Mouse (Mus musculus) E14TG2a.4 (cell line): ENCODE measurements at regions not wholly inside any gene's neighbourhood (a gene's known extent, or its start where the extent isn't known, plus 50 kb on each side); places are given as distances from the start of the nearest gene placed in this dataset.

Experiments
- H3K27me3 ChIP-seq: 2 replicates; pipeline ENCODE4 v1.6.1; 2014; ENCODE audit warnings: low read length, control low read depth; ENCODE audit not compliant: insufficient read depth
- H3K36me3 ChIP-seq: 2 replicates; pipeline ENCODE4 v1.6.1; 2014; ENCODE audit warnings: low read length, control low read depth; ENCODE audit not compliant: insufficient read depth
- H3K4me1 ChIP-seq: replicated peaks from 2 replicates; pipeline ENCODE4 v1.6.1; 2014; ENCODE audit warnings: low read depth, low read length, control low read depth
- H3K4me3 ChIP-seq: replicated peaks from 2 replicates; pipeline ENCODE4 v1.5.1; 2014; ENCODE audit warnings: mild to moderate bottlenecking, low read length
- H3K9me3 ChIP-seq: 2 replicates; pipeline ENCODE4 v1.6.1; 2014; ENCODE audit warnings: low read length, control low read depth
- CTCF ChIP-seq: conservative IDR thresholded peaks from 2 replicates; pipeline ENCODE4 v1.5.1; 2014; ENCODE audit warnings: low read length
- NANOG ChIP-seq: IDR thresholded peaks from 2 replicates; pipeline ENCODE4 v1.6.1; 2014; ENCODE audit warnings: borderline replicate concordance, low read length, mixed read lengths
- POU5F1 ChIP-seq: IDR thresholded peaks from 2 replicates; pipeline ENCODE4 v1.6.1; 2014; ENCODE audit warnings: low read length, borderline replicate concordance

GRCm38 (mm10) chr13:83099908-83100307 lies 403.9 kb upstream of the Mef2c start:
- TF ChIP-seq POU5F1 (no peak), CTCF (no peak), NANOG (no peak)
- Histone ChIP-seq H3K9me3 (no peaks in the 10 kb centered on the region), H3K4me1 (no peaks in the 10 kb centered on the region), H3K36me3 (no peaks in the 10 kb centered on the region), H3K27me3 (no peaks in the 10 kb centered on the region), H3K4me3 (no peak overlapping the region)

- Histone ChIP-seq H3K36me3 (no peaks in the 10 kb centered on the region), H3K9me3 (no peaks in the 10 kb centered on the region), H3K4me3 (no peak overlapping the region), H3K4me1 (no peaks in the 10 kb centered on the region; the same call in 1 of the 2 replicates), H3K27me3 (no peaks in the 10 kb centered on the region)
- no peak for TF ChIP-seq NANOG
These were observed 393.2 kb upstream of the Mef2c start for GRCm38 (mm10) chr13:83110610-83111009.

GRCm38 (mm10) chr13:83111503-83111902 lies 392.3 kb upstream of the Mef2c start:
- Histone ChIP-seq H3K4me1 (no peaks in the 10 kb centered on the region), H3K9me3 (no peaks in the 10 kb centered on the region), H3K4me3 (no peak overlapping the region), H3K36me3 (no peaks in the 10 kb centered on the region), H3K27me3 (no peaks in the 10 kb centered on the region)
- TF ChIP-seq CTCF = no peak
- TF ChIP-seq NANOG = no peak

GRCm38 (mm10) chr13:83112323-83112722 lies 391.5 kb upstream of the Mef2c start:
- TF ChIP-seq NANOG (no peak), POU5F1 (no peak), CTCF (no peak)
- Histone ChIP-seq H3K4me1 (no peaks in the 10 kb centered on the region), H3K9me3 (no peaks in the 10 kb centered on the region), H3K27me3 (no peaks in the 10 kb centered on the region), H3K36me3 (no peaks in the 10 kb centered on the region), H3K4me3 (no peak overlapping the region)

GRCm38 (mm10) chr13:83112741-83113140 lies 391.1 kb upstream of the Mef2c start:
- H3K9me3 ChIP-seq = no peaks in the 10 kb centered on the region
- no peak for TF ChIP-seq NANOG
- no peak for TF ChIP-seq POU5F1
- no peak for TF ChIP-seq CTCF
- H3K27me3 ChIP-seq = no peaks in the 10 kb centered on the region
- no peaks in the 10 kb centered on the region for H3K36me3 ChIP-seq
- H3K4me1 ChIP-seq = no peaks in the 10 kb centered on the region
- no peak overlapping the region for H3K4me3 ChIP-seq

- TF ChIP-seq POU5F1 = no peak
- TF ChIP-seq CTCF = no peak
- no peak for TF ChIP-seq NANOG
- Histone ChIP-seq H3K27me3 (no peaks in the 10 kb centered on the region), H3K36me3 (no peaks in the 10 kb centered on the region), H3K4me3 (no peak overlapping the region), H3K4me1 (no peaks in the 10 kb centered on the region), H3K9me3 (no peaks in the 10 kb centered on the region)
These were observed 390.0 kb upstream of the Mef2c start for GRCm38 (mm10) chr13:83113808-83114207.

- H3K4me3 ChIP-seq = no peak overlapping the region
- TF ChIP-seq POU5F1 = no peak
- no peak for TF ChIP-seq NANOG
- TF ChIP-seq CTCF = no peak
- no peaks in the 10 kb centered on the region for H3K4me1 ChIP-seq
- H3K36me3 ChIP-seq = no peaks in the 10 kb centered on the region
- H3K27me3 ChIP-seq = no peaks in the 10 kb centered on the region
- no peaks in the 10 kb centered on the region for H3K9me3 ChIP-seq
These were observed 389.4 kb upstream of the Mef2c start for GRCm38 (mm10) chr13:83114401-83114800.

GRCm38 (mm10) chr13:83115691-83116090 lies 388.1 kb upstream of the Mef2c start:
- H3K9me3 ChIP-seq = no peaks in the 10 kb centered on the region
- H3K27me3 ChIP-seq = no peaks in the 10 kb centered on the region
- H3K4me1 ChIP-seq = no peaks in the 10 kb centered on the region
- H3K36me3 ChIP-seq = no peaks in the 10 kb centered on the region
- no peak overlapping the region for H3K4me3 ChIP-seq
- TF ChIP-seq POU5F1 = no peak
- no peak for TF ChIP-seq CTCF
- no peak for TF ChIP-seq NANOG

- no peak overlapping the region for H3K4me3 ChIP-seq
- TF ChIP-seq POU5F1 = no peak
- TF ChIP-seq CTCF = no peak
- TF ChIP-seq NANOG = no peak
- no peaks in the 10 kb centered on the region for H3K9me3 ChIP-seq
- no peaks in the 10 kb centered on the region for H3K27me3 ChIP-seq
- H3K4me1 ChIP-seq = no peaks in the 10 kb centered on the region
- H3K36me3 ChIP-seq = no peaks in the 10 kb centered on the region
These were observed 383.5 kb upstream of the Mef2c start for GRCm38 (mm10) chr13:83120343-83120742.

- Histone ChIP-seq H3K27me3 (no peaks in the 10 kb centered on the region), H3K4me3 (no peak overlapping the region), H3K4me1 (no peaks in the 10 kb centered on the region), H3K9me3 (no peaks in the 10 kb centered on the region), H3K36me3 (no peaks in the 10 kb centered on the region)
- no peak for TF ChIP-seq POU5F1
These were observed 380.2 kb upstream of the Mef2c start for GRCm38 (mm10) chr13:83123596-83123995.
